Mouse (Mus musculus): ENCODE measurements around the gene Ccl9. TPM values are rescaled to one million over a fixed set of nuclear protein-coding genes. Genes with fewer than 3 reads are reported as not detected.
A peak's percentile ranks its signal among the peaks of the same experiment; 100 is the strongest.

Ccl9 gene
- polyA plus RNA-seq, 1 experiment from 2014 or later: 0.56 TPM

DNA sequence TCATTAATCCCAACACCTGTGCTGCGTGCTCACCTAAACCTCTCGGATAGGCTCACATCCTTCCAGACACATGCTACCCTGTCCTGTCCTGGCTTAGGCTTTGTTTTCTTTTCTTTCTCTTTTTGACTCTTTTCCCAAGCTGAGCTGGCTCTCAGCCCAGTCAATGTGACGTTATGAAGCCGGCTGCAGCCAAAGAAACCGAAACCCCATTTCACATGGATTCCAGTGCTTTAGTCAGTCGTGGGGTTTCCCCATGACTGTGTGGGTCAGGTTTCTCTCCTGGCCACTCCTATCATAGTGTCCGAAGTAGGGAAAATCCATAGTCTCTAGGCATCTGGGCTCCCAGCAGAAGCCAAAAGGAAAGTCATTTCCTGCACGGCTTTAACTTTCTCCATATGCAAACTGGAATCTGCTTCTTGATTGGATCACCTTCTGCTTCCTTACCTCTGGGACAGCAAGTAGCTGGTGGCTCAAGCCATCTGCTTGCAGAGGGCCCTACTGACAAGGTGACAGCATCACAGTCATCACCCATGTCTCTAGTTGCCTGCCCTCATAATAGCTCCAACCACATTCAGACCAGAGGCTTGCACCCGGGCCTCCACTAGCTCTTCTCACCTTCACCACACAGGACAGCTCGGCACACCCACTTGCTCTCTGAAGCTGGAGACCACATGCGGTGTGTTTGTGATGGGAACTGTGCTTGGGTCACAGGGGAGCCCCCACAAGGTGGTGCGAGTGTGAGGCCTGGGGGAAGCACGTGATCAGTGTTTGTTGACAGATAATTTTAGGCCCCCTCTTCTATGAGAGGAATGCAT, 43.6 kb downstream of the Ccl9 start:
- H3K9ac ChIP-seq (replicated peaks): no peak overlapping the region
- peak; percentile 52; the same call in 1 of the 2 replicates for ATAC-seq (ENCODE audit: insufficient number of reproducible peaks, insufficient read depth, low FRiP score, low TSS enrichment, low read depth)
- WGBS: 28% methylated on average over 13 of the region's 13 CpGs
- no peaks in the 10 kb centered on the region for H3K9me3 ChIP-seq
- H3K36me3 ChIP-seq: no peaks in the 10 kb centered on the region
- peak overlapping the region; percentile 29 for H3K4me2 ChIP-seq
- H3K27ac ChIP-seq: peak overlapping the region; percentile 12
- H3K4me3 ChIP-seq (replicated peaks): no peak overlapping the region
- H3K4me1 ChIP-seq (replicated peaks): peaks cover 12% of the 10 kb centered on the region
- H3K27me3 ChIP-seq: no peaks in the 10 kb centered on the region

GRCm38 (mm10) chr11:83534143-83534542, 44.3 kb downstream of the Ccl9 start:
- Histone ChIP-seq H3K4me2 (peak overlapping the region; percentile 29; the same call in 1 of the 2 replicates), H3K27ac (peak overlapping the region; percentile 12; the same call in 1 of the 2 replicates), H3K36me3 (no peaks in the 10 kb centered on the region), H3K4me1 (replicated peaks) (peaks cover 12% of the 10 kb centered on the region), H3K4me3 (replicated peaks) (no peak overlapping the region), H3K9me3 (no peaks in the 10 kb centered on the region), H3K9ac (replicated peaks) (no peak overlapping the region), H3K27me3 (no peaks in the 10 kb centered on the region)
- 81% methylated on average over 8 of the region's 8 CpGs for WGBS
- ATAC-seq (ENCODE audit: insufficient number of reproducible peaks, insufficient read depth, low FRiP score, low TSS enrichment, low read depth): no peak

DNA sequence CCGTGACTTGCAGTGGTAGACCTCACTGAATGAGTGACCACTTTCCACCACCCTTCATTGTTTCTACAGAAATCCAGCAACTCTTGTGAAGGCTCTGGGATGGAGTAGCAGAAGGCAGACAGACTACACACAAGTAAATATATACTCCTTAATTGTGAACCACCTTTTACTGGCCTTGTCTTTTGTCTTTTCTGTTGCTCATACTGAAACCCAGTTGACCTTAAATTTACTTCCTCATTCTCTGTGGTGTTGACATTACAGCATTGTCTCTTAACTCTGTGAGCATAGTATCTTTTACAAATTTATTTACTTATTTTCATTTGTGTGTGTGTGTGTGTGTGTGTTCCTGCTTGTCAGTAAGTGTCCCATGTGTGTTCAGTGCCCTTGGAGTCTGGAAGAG, 45.2 kb downstream of the Ccl9 start:
- WGBS: 88% methylated on average over 1 of the region's 1 CpGs
- Histone ChIP-seq H3K36me3 (no peaks in the 10 kb centered on the region), H3K27ac (no peak overlapping the region), H3K9me3 (no peaks in the 10 kb centered on the region), H3K4me3 (replicated peaks) (no peak overlapping the region), H3K4me1 (replicated peaks) (peaks cover 12% of the 10 kb centered on the region), H3K9ac (replicated peaks) (no peak overlapping the region), H3K27me3 (no peaks in the 10 kb centered on the region), H3K4me2 (no peak overlapping the region)
- no peak for ATAC-seq (ENCODE audit: insufficient number of reproducible peaks, insufficient read depth, low FRiP score, low TSS enrichment, low read depth)

GRCm38 (mm10) chr11:83530360-83530759, 48.1 kb downstream of the Ccl9 start, which contains the start of gene Ccl5:
Gene Ccl5, minus strand, starts transcription at chr11:83530518.
- no peak within 1 kb of the TSS for H3K4me3 ChIP-seq (replicated peaks)
- peaks cover 12% of the 10 kb centered on the region for H3K4me1 ChIP-seq (replicated peaks)
- no peak within 1 kb of the TSS for H3K9ac ChIP-seq (replicated peaks)
- H3K4me2 ChIP-seq: no peak within 1 kb of the TSS
- H3K27me3 ChIP-seq: no peaks in the 10 kb centered on the region
- H3K36me3 ChIP-seq: no peaks in the 10 kb centered on the region
- H3K9me3 ChIP-seq: no peaks in the 10 kb centered on the region
- ATAC-seq (ENCODE audit: insufficient number of reproducible peaks, insufficient read depth, low FRiP score, low TSS enrichment, low read depth): no peak
- no peak within 1 kb of the TSS for H3K27ac ChIP-seq
- 87% methylated on average over 5 of the region's 5 CpGs for WGBS

DNA sequence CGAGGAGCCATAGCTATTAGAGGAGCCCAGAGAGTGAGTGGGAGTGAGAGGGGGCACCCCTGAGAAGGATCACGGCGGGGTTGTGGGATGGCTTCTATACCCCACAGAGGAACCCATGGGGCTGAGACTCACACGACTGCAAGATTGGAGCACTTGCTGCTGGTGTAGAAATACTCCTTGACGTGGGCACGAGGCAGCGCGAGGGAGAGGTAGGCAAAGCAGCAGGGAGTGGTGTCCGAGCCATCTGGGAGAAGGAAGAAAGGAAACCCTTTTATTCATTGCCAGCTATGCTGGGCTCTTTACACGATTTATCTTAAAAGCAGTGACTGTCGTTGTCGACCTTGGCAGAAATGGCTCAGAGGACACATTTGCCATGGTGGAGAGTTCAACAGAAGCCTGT, 49.4 kb downstream of the Ccl9 start:
- Histone ChIP-seq H3K36me3 (no peaks in the 10 kb centered on the region), H3K4me3 (replicated peaks) (no peak overlapping the region), H3K4me1 (replicated peaks) (peaks cover 2% of the 10 kb centered on the region; the same call in 1 of the 2 replicates), H3K27ac (no peak overlapping the region), H3K4me2 (no peak overlapping the region), H3K9me3 (no peaks in the 10 kb centered on the region), H3K9ac (replicated peaks) (no peak overlapping the region), H3K27me3 (no peaks in the 10 kb centered on the region)
- WGBS: 85% methylated on average over 12 of the region's 12 CpGs
- ATAC-seq (ENCODE audit: insufficient number of reproducible peaks, insufficient read depth, low FRiP score, low TSS enrichment, low read depth): no peak

Other genes with a start within 250 kb of the Ccl9 start
- gene Rasl10b, start 169.5 kb downstream of the Ccl9 start, polyA plus RNA-seq (2016; fragmentation: Nextera tagmentation; extraction: Ambion mirVana): 3.4 and 3.6 TPM in 2 replicates
- gene Gas2l2, start 149.2 kb downstream of the Ccl9 start, polyA plus RNA-seq (2016; fragmentation: Nextera tagmentation; extraction: Ambion mirVana): not detected in 2 replicates
- 0.44 TPM in 1 of 2 replicates, not detected in the other for gene 1700020L24Rik, start 141.0 kb downstream of the Ccl9 start, polyA plus RNA-seq (2016; fragmentation: Nextera tagmentation; extraction: Ambion mirVana)
- 4.2 and 4.5 TPM in 2 replicates for gene Mmp28, start 115.6 kb downstream of the Ccl9 start, polyA plus RNA-seq (2016; fragmentation: Nextera tagmentation; extraction: Ambion mirVana)
- 12.0 and 18.6 TPM in 2 replicates for gene Taf15, start 105.5 kb downstream of the Ccl9 start, polyA plus RNA-seq (2016; fragmentation: Nextera tagmentation; extraction: Ambion mirVana)
- not detected in 2 replicates for gene Heatr9, start 56.5 kb downstream of the Ccl9 start, polyA plus RNA-seq (2016; fragmentation: Nextera tagmentation; extraction: Ambion mirVana)
- not detected in 2 replicates for gene Ccl5, start 48.1 kb downstream of the Ccl9 start, polyA plus RNA-seq (2016; fragmentation: Nextera tagmentation; extraction: Ambion mirVana)
- 0.46 and 0.63 TPM in 2 replicates for gene Ccl6, start 14.5 kb upstream of the Ccl9 start, polyA plus RNA-seq (2016; fragmentation: Nextera tagmentation; extraction: Ambion mirVana)
- not detected in 2 replicates for gene Rpl9-ps1, start 67.0 kb upstream of the Ccl9 start, polyA plus RNA-seq (2016; fragmentation: Nextera tagmentation; extraction: Ambion mirVana)
- 0.29 TPM in 1 of 2 replicates, not detected in the other for gene Ccl3, start 70.7 kb upstream of the Ccl9 start, polyA plus RNA-seq (2016; fragmentation: Nextera tagmentation; extraction: Ambion mirVana)
- gene Ccl4, start 83.9 kb upstream of the Ccl9 start, polyA plus RNA-seq (2016; fragmentation: Nextera tagmentation; extraction: Ambion mirVana): 0.46 and 1.0 TPM in 2 replicates
- gene Wfdc17, start 125.4 kb upstream of the Ccl9 start, polyA plus RNA-seq (2016; fragmentation: Nextera tagmentation; extraction: Ambion mirVana): 0.87 and 0.90 TPM in 2 replicates
- gene Wfdc18, start 130.4 kb upstream of the Ccl9 start, polyA plus RNA-seq (2016; fragmentation: Nextera tagmentation; extraction: Ambion mirVana): not detected in 2 replicates
- gene Wfdc21, start 168.3 kb upstream of the Ccl9 start, polyA plus RNA-seq (2016; fragmentation: Nextera tagmentation; extraction: Ambion mirVana): not detected in 2 replicates
- 30.4 and 30.8 TPM in 2 replicates for gene Heatr6, start 175.1 kb upstream of the Ccl9 start, polyA plus RNA-seq (2016; fragmentation: Nextera tagmentation; extraction: Ambion mirVana)